Mouse (Mus musculus): Measurements from ENCODE around the gene Mrtfa.

- TF ChIP-seq POLR2A (IDR thresholded peaks at IDR 0.05; ENCODE audit: borderline replicate concordance, low read depth, low read length) = no peak
- no peak for TF ChIP-seq CTCF (IDR thresholded peaks at IDR 0.05; ENCODE audit: low read depth, low read length)
Measured at GRCm38 (mm10) chr15:81103500-81103899, 87.1 kb downstream of the Mrtfa start.
